In the genomic region with DNA sequence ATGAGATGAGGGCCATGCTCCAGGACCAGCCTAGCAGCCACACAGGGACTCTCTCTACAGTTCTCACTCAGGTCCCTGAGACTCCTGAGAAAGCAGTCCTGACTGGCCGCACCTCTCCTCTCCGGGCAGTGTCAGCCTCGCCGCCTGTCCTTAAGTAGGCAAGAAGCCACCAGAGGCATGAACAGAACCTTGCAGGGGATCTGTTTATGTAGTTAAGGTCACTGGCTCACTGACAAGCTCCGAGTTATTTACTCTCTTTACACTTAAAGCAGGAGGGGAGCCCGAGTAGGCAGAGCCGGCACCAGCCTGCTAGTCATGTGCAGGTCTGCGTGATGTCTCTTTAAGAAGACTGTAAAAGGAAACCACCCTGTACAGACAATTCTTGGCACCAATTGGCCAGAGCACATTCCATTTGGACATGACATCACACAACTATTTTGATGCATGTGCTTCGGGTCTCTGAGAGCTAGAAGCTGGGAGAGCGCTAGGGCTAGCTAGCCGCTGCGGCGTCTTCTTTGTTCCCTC, we compare ENCODE assay signal across 8 mouse cellular contexts.
DNase-seq lines count a peak whose midpoint lies in the region; ATAC-seq lines count a peak whose summit lies in the region.

No protein-coding gene starts in this region.

- H3K36me3 ChIP-seq in lung, embryonic 16.5 days (ENCODE audit: control insufficient read depth, insufficient read depth, low read length): no peaks in the 10 kb centered on the region

- no peaks in the 10 kb centered on the region for H3K9me3 ChIP-seq in lung, embryonic 16.5 days (ENCODE audit: control insufficient read depth, low read length)

- peak; percentile 51 for DNase-seq in ovary, postnatal 36 days (ENCODE audit: low spot score)
- DNase-seq in ovary, postnatal 14 days (ENCODE audit: low spot score): no peak
- DNase-seq in embryo, embryonic 11 days: peak; percentile 67
- DNase-seq in heart, adult 9 months (ENCODE audit: low spot score in 2 of 2): peak; percentile 82 to 84
- DNase-seq in kidney, adult 9 months: peak; percentile 75
- DNase-seq in skeletal muscle tissue, adult 2 months (ENCODE audit: low read depth, low spot score): peak; percentile 66
- DNase-seq in spleen, postnatal 14 days (ENCODE audit: low spot score in 2 of 2): no peak

- H3K4me3 ChIP-seq in lung, embryonic 16.5 days (ENCODE audit: low read length): peak overlapping the region; percentile 38

- 5% methylated on average over 13 of the region's 13 CpGs for WGBS in lung, embryonic 16.5 days

- peak; percentile 91 for ATAC-seq in lung, embryonic 16.5 days (ENCODE audit: low read depth)

- H3K4me2 ChIP-seq in lung, embryonic 16.5 days (ENCODE audit: low read depth, low read length): peak overlapping the region; percentile 58

- H3K27ac ChIP-seq in lung, embryonic 16.5 days (ENCODE audit: low read length): peak overlapping the region; percentile 41; the same call in 1 of the 2 replicates

- H3K9ac ChIP-seq in lung, embryonic 16.5 days (ENCODE audit: low read length): peak overlapping the region; percentile 60

- H3K27me3 ChIP-seq in lung, embryonic 16.5 days (ENCODE audit: control insufficient read depth, insufficient read depth, low read depth, low read length): no peaks in the 10 kb centered on the region

- peaks cover 15% of the 10 kb centered on the region for H3K4me1 ChIP-seq in lung, embryonic 16.5 days (replicated peaks; ENCODE audit: control insufficient read depth, insufficient read depth, low read length)

Comparison
In these comparisons a context has a peak if more than half of its experiments do, and no peak if none do; other contexts are left out.
1. DNase-seq: peak in ovary, postnatal 36 days (single experiment), embryo, embryonic 11 days (single experiment), heart, adult 9 months (2 of 2), kidney, adult 9 months (single experiment) and skeletal muscle tissue, adult 2 months (single experiment); none in ovary, postnatal 14 days (single experiment) and spleen, postnatal 14 days (0 of 2).